Comparison of ENCODE assay signal across 8 mouse cellular contexts in the genomic region with DNA sequence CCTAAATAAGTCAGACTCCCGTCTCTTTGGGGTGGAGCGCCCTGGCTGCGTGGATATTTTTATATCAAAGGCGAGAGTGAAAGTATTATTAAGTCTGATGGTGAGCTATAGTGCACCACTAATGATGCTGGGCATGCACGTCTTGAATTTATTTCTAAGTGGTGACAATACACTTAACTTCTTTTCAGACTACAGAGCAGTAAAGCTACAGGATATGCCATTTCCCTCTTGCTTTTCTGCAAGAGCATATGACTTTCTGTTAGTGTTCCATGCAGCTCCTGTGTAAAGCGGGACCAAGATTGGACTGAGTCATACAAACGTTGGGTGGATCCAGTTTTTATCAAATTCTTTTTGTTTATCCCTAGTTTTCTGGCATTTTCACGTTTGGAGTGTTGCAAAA. TPM values are rescaled to one million over a fixed set of nuclear protein-coding genes. Genes with fewer than 3 reads are reported as not detected.
A peak's percentile ranks its signal among the peaks of the same experiment; 100 is the strongest.
DNase-seq lines count a peak whose midpoint lies in the region; ATAC-seq and TF ChIP-seq lines count a peak whose summit lies in the region.

No protein-coding gene starts in this region.

- peak overlapping the region; percentile 87 for H3K4me3 ChIP-seq in kidney, embryonic 14.5 days (ENCODE audit: low read length)
- peak overlapping the region; percentile 75 for H3K4me3 ChIP-seq in limb, embryonic 14.5 days (replicated peaks; ENCODE audit: low read length)
- H3K4me3 ChIP-seq in neural tube, embryonic 15.5 days (replicated peaks): peak overlapping the region; percentile 73

- no peak for ATAC-seq in kidney, embryonic 14.5 days (ENCODE audit: low FRiP score, low TSS enrichment)
- no peak for ATAC-seq in limb, embryonic 14.5 days (ENCODE audit: low FRiP score, low read depth)
- ATAC-seq in neural tube, embryonic 15.5 days (ENCODE audit: low FRiP score): peak; percentile 2; the same call in 1 of the 2 replicates

- no peak for DNase-seq in kidney, adult 11 months
- DNase-seq in NIH3T3 (ENCODE audit: low read depth): peak; percentile 70
- peak; percentile 11 for DNase-seq in heart, adult 8-10 months (ENCODE audit: low spot score)
- DNase-seq in limb, embryonic 14.5 days (ENCODE audit: low spot score): peak; percentile 5
- DNase-seq in urinary bladder, adult 18-20 months (ENCODE audit: low spot score in 2 of 2): no peak
- DNase-seq in Muller cell, postnatal 12 days (ENCODE audit: inconsistent ontology term): no peak

- no peaks in the 10 kb centered on the region for H3K27me3 ChIP-seq in kidney, embryonic 14.5 days (ENCODE audit: control insufficient read depth, insufficient read depth, low read length)
- no peaks in the 10 kb centered on the region for H3K27me3 ChIP-seq in limb, embryonic 14.5 days (ENCODE audit: control insufficient read depth, insufficient read depth, low read length)
- H3K27me3 ChIP-seq in neural tube, embryonic 15.5 days (replicated peaks): no peaks in the 10 kb centered on the region

- no peak for TF ChIP-seq POLR2A in limb, embryonic 14.5 days (IDR thresholded peaks at IDR 0.05; ENCODE audit: borderline replicate concordance, extremely low read depth, insufficient read depth, insufficient read length)

- H3K4me1 ChIP-seq in kidney, embryonic 14.5 days (ENCODE audit: control insufficient read depth, insufficient read depth, low read length): peaks cover 9% of the 10 kb centered on the region
- peaks cover 11% of the 10 kb centered on the region for H3K4me1 ChIP-seq in limb, embryonic 14.5 days (ENCODE audit: control insufficient read depth, insufficient read depth, low read length)
- H3K4me1 ChIP-seq in neural tube, embryonic 15.5 days: peaks cover 27% of the 10 kb centered on the region

- peak overlapping the region; percentile 62; the same call in 1 of the 2 replicates for H3K9ac ChIP-seq in kidney, embryonic 14.5 days (ENCODE audit: low read depth, low read length)
- H3K9ac ChIP-seq in limb, embryonic 14.5 days (ENCODE audit: low read depth, low read length, severe bottlenecking): peak overlapping the region; percentile 53
- peak overlapping the region; percentile 53 for H3K9ac ChIP-seq in neural tube, embryonic 15.5 days (replicated peaks)

- peaks cover 14% of the 10 kb centered on the region for H3K36me3 ChIP-seq in kidney, embryonic 14.5 days (ENCODE audit: control insufficient read depth, insufficient read depth, low read length)
- H3K36me3 ChIP-seq in limb, embryonic 14.5 days (ENCODE audit: control insufficient read depth, insufficient read depth, low read length): peaks cover 14% of the 10 kb centered on the region
- peaks cover 4% of the 10 kb centered on the region; the same call in 1 of the 2 replicates for H3K36me3 ChIP-seq in neural tube, embryonic 15.5 days

- peak overlapping the region; percentile 88; the same call in 1 of the 2 replicates for H3K27ac ChIP-seq in kidney, embryonic 14.5 days (ENCODE audit: low read depth, low read length)
- H3K27ac ChIP-seq in limb, embryonic 14.5 days (replicated peaks; ENCODE audit: low read depth, low read length): peak overlapping the region; percentile 81
- H3K27ac ChIP-seq in neural tube, embryonic 15.5 days (replicated peaks): peak overlapping the region; percentile 93

- H3K4me2 ChIP-seq in kidney, embryonic 14.5 days (replicated peaks; ENCODE audit: low read depth, low read length): peak overlapping the region; percentile 36
- peak overlapping the region; percentile 51 for H3K4me2 ChIP-seq in limb, embryonic 14.5 days (replicated peaks; ENCODE audit: low read depth, low read length, severe bottlenecking)
- peak overlapping the region; percentile 100 for H3K4me2 ChIP-seq in neural tube, embryonic 15.5 days

- no peaks in the 10 kb centered on the region for H3K9me3 ChIP-seq in kidney, embryonic 14.5 days (ENCODE audit: control insufficient read depth, low read length)
- no peaks in the 10 kb centered on the region for H3K9me3 ChIP-seq in limb, embryonic 14.5 days (ENCODE audit: control insufficient read depth, low read length)
- no peaks in the 10 kb centered on the region for H3K9me3 ChIP-seq in neural tube, embryonic 15.5 days (replicated peaks)

- WGBS in kidney, embryonic 14.5 days: 16% methylated on average over 8 of the region's 8 CpGs
- WGBS in limb, embryonic 14.5 days: 14% methylated on average over 8 of the region's 8 CpGs
- 23% methylated on average over 8 of the region's 8 CpGs for WGBS in neural tube, embryonic 15.5 days

RNA-seq across cellular contexts. Expression of a gene that starts 1.0 kb away (rescaled TPM):
- 79.0 and 85.1 TPM in 2 replicates for polyA plus RNA-seq in kidney, embryonic 14.5 days (2014; fragmentation: Nextera tagmentation; extraction: Ambion mirVana)
- 1 to 10 TPM in 1 of 4 experiments, under 1 TPM in 3; 0.49 to 1.8 (median 0.90) TPM for total RNA-seq in heart, adult 8-10 months (2022)
- polyA plus RNA-seq in limb, embryonic 14.5 days (2012; rRNA removed): 30.4 and 43.5 TPM in 2 replicates
- polyA plus RNA-seq in limb, embryonic 14.5 days (2014; fragmentation: Nextera tagmentation; extraction: Ambion mirVana): 52.7 and 58.3 TPM in 2 replicates
- 12.0 and 21.9 TPM in 2 replicates for polyA plus RNA-seq in neural tube, embryonic 15.5 days (2015; fragmentation: Nextera tagmentation; extraction: Ambion mirVana)

RNA-seq across cellular contexts. Expression of a gene that starts 17.3 kb away (rescaled TPM):
- 18.9 and 19.4 TPM in 2 replicates for polyA plus RNA-seq in kidney, embryonic 14.5 days (2014; fragmentation: Nextera tagmentation; extraction: Ambion mirVana)
- 1 to 10 TPM; 8.5 to 9.4 (median 8.8) TPM for total RNA-seq in heart, adult 8-10 months (2022)
- polyA plus RNA-seq in limb, embryonic 14.5 days (2012; rRNA removed): 5.1 and 10.0 TPM in 2 replicates
- polyA plus RNA-seq in limb, embryonic 14.5 days (2014; fragmentation: Nextera tagmentation; extraction: Ambion mirVana): 17.3 and 17.7 TPM in 2 replicates
- polyA plus RNA-seq in neural tube, embryonic 15.5 days (2015; fragmentation: Nextera tagmentation; extraction: Ambion mirVana): 12.1 and 12.3 TPM in 2 replicates

Comparison
In these comparisons a context has a peak if more than half of its experiments do, and no peak if none do; other contexts are left out.
1. H3K4me2 ChIP-seq: peak in every context shown above with its lines; median percentile 100 in neural tube, embryonic 15.5 days; 51 in limb, embryonic 14.5 days; 36 in kidney, embryonic 14.5 days.
2. DNase-seq: peak in NIH3T3 (single experiment), heart, adult 8-10 months (single experiment) and limb, embryonic 14.5 days (single experiment); none in kidney, adult 11 months (single experiment), urinary bladder, adult 18-20 months (0 of 2) and Muller cell, postnatal 12 days (single experiment).
3. Peak in every context shown above with its lines, with median percentiles within 50 percentile points of each other: H3K27ac ChIP-seq, H3K4me3 ChIP-seq and H3K9ac ChIP-seq.